10 mouse cellular contexts compared by ENCODE assay signal in genomic region chr4:82691126-82692008, GRCm38 (mm10). TPM values are rescaled to one million over a fixed set of nuclear protein-coding genes. Genes with fewer than 3 reads are reported as not detected.
DNase-seq lines count a peak whose midpoint lies in the region; ATAC-seq and TF ChIP-seq lines count a peak whose summit lies in the region.
"Had no signal": no experiment of that assay in that cellular context is flagged by ENCODE, and none has a peak within 500 bp of the region (broad histone marks: within the 10 kb centered on the region; RNA-seq: fewer than 3 reads in every experiment).

No protein-coding gene starts in this region.

- intact Hi-C loops in heart, postnatal 25 days (cut with DNase I): no loop called here

- no peak overlapping the region for H3K9ac ChIP-seq in hindbrain, embryonic 12.5 days
- H3K9ac ChIP-seq in lung, embryonic 16.5 days (ENCODE audit: low read length): no peak overlapping the region

- DNase-seq in heart, adult 11 months: peak; percentile 85
- DNase-seq in heart, postnatal 25 days (ENCODE audit: low spot score): no peak
- peak; percentile 38 for DNase-seq in embryo, embryonic 11 days
- no peak for DNase-seq in thymus, adult 2 months
- DNase-seq in urinary bladder, postnatal 10 days (ENCODE audit: low spot score): no peak
- no peak for DNase-seq in adrenal gland, postnatal 4 days (ENCODE audit: low spot score in 2 of 2)
- DNase-seq: layer of hippocampus, adult 9-11 months had no signal

- no peaks in the 10 kb centered on the region for H3K27me3 ChIP-seq in hindbrain, embryonic 12.5 days
- no peaks in the 10 kb centered on the region for H3K27me3 ChIP-seq in lung, embryonic 16.5 days (ENCODE audit: control insufficient read depth, insufficient read depth, low read depth, low read length)
- H3K27me3 ChIP-seq in thymus, adult 2 months (ENCODE audit: control insufficient read depth, insufficient read depth, low read length): no peaks in the 10 kb centered on the region

- no peak for TF ChIP-seq POLR2A in thymus, adult 2 months (IDR thresholded peaks at IDR 0.05; ENCODE audit: control insufficient read depth, extremely low read depth, insufficient read depth, low read length, poor library complexity)

- no peak overlapping the region for H3K4me2 ChIP-seq in hindbrain, embryonic 12.5 days (replicated peaks)
- no peak overlapping the region for H3K4me2 ChIP-seq in lung, embryonic 16.5 days (ENCODE audit: low read depth, low read length)

- H3K36me3 ChIP-seq in hindbrain, embryonic 12.5 days: no peaks in the 10 kb centered on the region
- H3K36me3 ChIP-seq in lung, embryonic 16.5 days (ENCODE audit: control insufficient read depth, insufficient read depth, low read length): no peaks in the 10 kb centered on the region
- H3K36me3 ChIP-seq in thymus, adult 2 months (ENCODE audit: control insufficient read depth, insufficient read depth, low read length): no peaks in the 10 kb centered on the region

- peak overlapping the region; percentile 71 for H3K27ac ChIP-seq in hindbrain, embryonic 12.5 days
- H3K27ac ChIP-seq in lung, embryonic 16.5 days (ENCODE audit: low read length): peak overlapping the region; percentile 75
- no peak overlapping the region for H3K27ac ChIP-seq in thymus, adult 2 months (ENCODE audit: control insufficient read depth, insufficient read depth, low read length)

- TF ChIP-seq CTCF in thymus, adult 2 months (IDR thresholded peaks at IDR 0.05; ENCODE audit: borderline replicate concordance, control insufficient read depth, extremely low read depth, insufficient read depth, low read length, poor library complexity): no peak

- no peaks in the 10 kb centered on the region for H3K9me3 ChIP-seq in hindbrain, embryonic 12.5 days (replicated peaks)
- no peaks in the 10 kb centered on the region for H3K9me3 ChIP-seq in lung, embryonic 16.5 days (ENCODE audit: control insufficient read depth, low read length)

- peak; percentile 17; the same call in 1 of the 2 replicates for ATAC-seq in hindbrain, embryonic 12.5 days (ENCODE audit: low FRiP score)
- peak; percentile 88 for ATAC-seq in lung, embryonic 16.5 days (ENCODE audit: low read depth)
- ATAC-seq: activated CD4-positive, CD25-positive, alpha-beta regulatory T cell, adult 4 months had no signal

- no peak overlapping the region for H3K4me3 ChIP-seq in hindbrain, embryonic 12.5 days
- no peak overlapping the region for H3K4me3 ChIP-seq in lung, embryonic 16.5 days (ENCODE audit: low read length)
- H3K4me3 ChIP-seq in thymus, adult 2 months (ENCODE audit: control insufficient read depth, insufficient read depth, low read length): no peak overlapping the region

- 39% methylated on average over 4 of the region's 4 CpGs for WGBS in hindbrain, embryonic 12.5 days
- WGBS in lung, embryonic 16.5 days: 40% methylated on average over 4 of the region's 4 CpGs
- 64% methylated on average over 4 of the region's 4 CpGs for WGBS in thymus, adult 2 months

- H3K4me1 ChIP-seq in hindbrain, embryonic 12.5 days: peaks cover 19% of the 10 kb centered on the region
- H3K4me1 ChIP-seq in lung, embryonic 16.5 days (replicated peaks; ENCODE audit: control insufficient read depth, insufficient read depth, low read length): peaks cover 18% of the 10 kb centered on the region
- H3K4me1 ChIP-seq in thymus, adult 2 months (replicated peaks; ENCODE audit: control insufficient read depth, insufficient read depth, low read length): no peaks in the 10 kb centered on the region

RNA-seq across cellular contexts. Expression of gene Nfib, which starts 14.2 kb away (rescaled TPM):
- 100 to 1,000 TPM; 119 to 122 TPM for total RNA-seq in heart, postnatal 25 days (2021)
- polyA plus RNA-seq in hindbrain, embryonic 12.5 days (2016; fragmentation: Nextera tagmentation; extraction: Ambion mirVana): 58.4 and 63.1 TPM in 2 replicates
- 104 and 107 TPM in 2 replicates for polyA plus RNA-seq in lung, embryonic 16.5 days (2015; fragmentation: Nextera tagmentation; extraction: Ambion mirVana)
- polyA plus RNA-seq in thymus, adult 2 months (2012; rRNA removed): 2.8 and 3.9 TPM in 2 replicates
- 100 to 1,000 TPM; 118 to 124 TPM for total RNA-seq in adrenal gland, postnatal 4 days (2021)

Comparison
In these comparisons a context has a peak if more than half of its experiments do, and no peak if none do; other contexts are left out.
1. DNase-seq: peak in heart, adult 11 months (single experiment) and embryo, embryonic 11 days (single experiment); none in heart, postnatal 25 days (single experiment), thymus, adult 2 months (single experiment), urinary bladder, postnatal 10 days (single experiment) and adrenal gland, postnatal 4 days (0 of 2).
2. RNA of gene Nfib, which starts 14.2 kb away (polyA plus RNA-seq): 104 to 107 TPM in lung, embryonic 16.5 days and 58.4 to 63.1 TPM in hindbrain, embryonic 12.5 days; 2.8 to 3.9 TPM in thymus, adult 2 months; every median in the first group is over 10 times any median in the second.